Mouse (Mus musculus) liver, adult 2 months (tissue): ENCODE results near the gene Med24.

Experiments used
- CTCF ChIP-seq: fragments of 200-500 bp; IDR thresholded peaks from 2 replicates; pipeline ENCODE4 v1.5.1; 2011; ENCODE audit warnings: low read depth, low read length, control low read depth
- POLR2A ChIP-seq: fragments of 200-500 bp; IDR thresholded peaks from 2 replicates; pipeline ENCODE4 v1.6.1; 2011; ENCODE audit warnings: low read length, control low read depth; ENCODE audit not compliant: insufficient read depth; ENCODE audit errors: extremely low read depth

DNA sequence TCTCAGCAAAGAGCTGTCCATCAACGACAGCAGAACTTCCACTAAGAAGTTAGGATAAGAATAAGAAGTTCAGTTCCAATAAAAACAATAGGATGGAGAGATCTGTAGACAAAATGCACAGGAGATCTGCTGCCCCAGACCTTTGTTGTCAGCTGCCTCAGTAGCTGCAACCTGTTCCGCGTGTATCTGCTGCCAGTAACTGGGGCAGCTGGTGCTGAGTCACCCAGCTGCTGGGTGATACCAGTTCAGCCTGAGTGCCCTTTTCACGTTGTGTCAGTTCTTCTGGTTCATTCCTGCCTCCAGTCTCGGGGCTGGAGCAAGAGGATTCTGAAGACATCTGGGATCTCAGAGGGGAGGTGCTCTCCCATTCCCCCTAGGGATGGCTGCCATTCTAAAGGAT lies 57.4 kb downstream of the Med24 start:
- TF ChIP-seq CTCF, result no peak
- TF ChIP-seq POLR2A, result no peak
